Mouse (Mus musculus) neural tube, postnatal 0 days (tissue): Measurements from ENCODE around the gene Gm5478. TPM values are rescaled to one million over a fixed set of nuclear protein-coding genes. Genes with fewer than 3 reads are reported as not detected.

ENCODE experiments used
- microRNA-seq: library from miRNA; unstranded; fragments of <30 nt; microRNA quantifications from one replicate; pipeline ENCODE4, GENCODE M21; 2016
- polyA plus RNA-seq: library from polyadenylated mRNA; unstranded; fragments of >200 nt; fragmentation: Nextera tagmentation; extraction: Ambion mirVana; gene quantifications from 2 replicates; pipeline ENCODE4 v1.2.1, GENCODE M21; 2015

Gene Gm5478
- not detected in 2 replicates for polyA plus RNA-seq

DNA sequence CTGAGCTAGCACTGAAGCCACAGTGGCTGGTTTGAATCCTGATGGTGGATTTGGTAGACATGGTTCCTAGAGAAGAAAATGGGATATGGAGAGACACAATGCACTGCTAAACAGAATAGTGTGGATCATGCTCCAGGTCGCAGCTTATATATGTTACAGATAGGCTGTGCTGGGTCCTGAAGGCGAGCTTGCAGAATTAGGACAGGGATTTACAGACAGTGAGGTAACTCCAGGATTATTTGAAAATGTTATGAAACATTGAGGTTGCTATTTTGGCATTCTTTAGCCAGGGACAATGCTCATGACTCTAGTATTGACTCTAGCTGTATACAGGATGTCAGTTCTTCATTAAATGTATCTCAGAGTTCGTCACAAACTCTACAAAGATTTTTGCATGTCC, at the start of gene Gm5478:
TSS of gene Gm5478 (minus strand) at position 101 of the 400 bp plus-strand sequence.

DNA sequence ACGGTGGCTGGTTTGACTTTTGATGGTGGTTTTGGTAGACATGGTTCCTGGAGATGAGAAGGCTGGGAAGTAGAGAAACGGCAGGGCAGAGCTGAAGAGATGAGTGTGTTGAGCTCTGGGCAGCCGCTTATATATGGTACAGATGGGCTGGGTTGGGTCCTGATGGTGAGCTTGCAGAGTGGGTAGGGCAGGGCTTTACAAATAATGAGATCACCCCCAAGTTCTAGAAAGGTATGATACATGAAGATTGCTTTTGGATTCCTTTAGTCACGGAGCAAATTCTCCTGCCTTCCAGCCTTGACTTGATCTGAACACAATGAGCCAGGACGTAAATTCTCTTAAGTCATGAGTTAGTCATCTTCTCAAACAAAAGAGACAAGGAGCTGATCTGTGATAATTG, 47.0 kb upstream of the Gm5478 start, which contains the start of gene Krt6a:
TSS of gene Krt6a (minus strand) at position 101 of the 400 bp plus-strand sequence.

DNA sequence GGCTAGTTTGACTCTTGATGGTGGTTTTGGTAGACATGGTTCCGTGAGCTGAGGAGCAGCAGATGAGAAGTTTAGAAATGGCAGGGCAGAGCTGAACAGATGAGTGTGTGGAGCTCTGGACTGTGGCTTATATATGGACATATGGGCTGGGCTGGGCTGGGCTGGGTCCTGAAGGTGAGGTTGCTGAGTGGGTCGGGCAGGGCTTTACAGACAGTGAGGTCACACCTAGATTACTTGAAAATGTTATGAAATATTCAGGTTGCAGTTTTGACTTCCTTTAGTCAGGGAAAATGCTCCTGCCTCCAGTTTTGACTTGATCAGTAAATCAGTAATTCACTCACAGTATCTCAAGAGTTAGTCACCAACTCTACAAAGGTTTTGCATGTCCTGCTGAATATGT, 33.0 kb upstream of the Gm5478 start, which contains the start of gene Krt6b:
TSS of gene Krt6b (minus strand) at position 101 of the 400 bp plus-strand sequence.

DNA sequence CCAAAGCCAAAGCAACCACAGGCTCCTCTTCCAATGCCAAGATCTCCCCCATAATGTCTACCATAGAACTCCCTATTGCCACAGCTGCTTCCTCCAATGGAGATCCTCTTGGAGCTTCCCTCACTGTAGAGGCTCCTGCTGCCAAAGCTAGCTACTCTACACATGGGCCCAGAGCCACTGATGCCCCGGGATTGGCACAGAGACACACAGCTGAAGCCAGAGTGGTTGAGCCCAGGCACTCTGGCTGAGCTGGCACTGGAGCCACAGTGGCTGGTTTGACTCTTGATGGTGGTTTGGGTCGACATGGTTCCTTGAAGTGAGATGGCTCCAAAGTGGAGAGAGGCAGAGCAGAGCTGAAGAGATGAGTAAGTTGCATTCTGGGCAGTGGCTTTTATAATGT, 19.3 kb downstream of the Gm5478 start, which contains the start of gene Gm5414:
TSS of gene Gm5414 (minus strand) at position 305 of the 400 bp plus-strand sequence.

Small RNAs within 50 kb of the gene (microRNA-seq; reads per million reads assigned to microRNA genes)
- not detected for gene Gm44342
- not detected for gene Gm44383
- not detected for gene Gm44479

Other genes starting within 250 kb of the Gm5478 start
- gene Krt7, start 236.3 kb downstream of the Gm5478 start, polyA plus RNA-seq = 0.19 and 0.37 TPM in 2 replicates
- gene Krt87, start 208.6 kb downstream of the Gm5478 start, polyA plus RNA-seq = 1.1 and 1.2 TPM in 2 replicates
- not detected in 2 replicates for gene Krt88, start 199.6 kb downstream of the Gm5478 start, polyA plus RNA-seq
- not detected in 2 replicates for gene Krt81, start 183.6 kb downstream of the Gm5478 start, polyA plus RNA-seq
- gene Krt86, start 173.9 kb downstream of the Gm5478 start, polyA plus RNA-seq = 0.13 and 0.14 TPM in 2 replicates
- gene Krt83, start 155.9 kb downstream of the Gm5478 start, polyA plus RNA-seq = not detected in 2 replicates
- gene Gm49425, start 130.1 kb downstream of the Gm5478 start, polyA plus RNA-seq = 0.45 and 0.79 TPM in 2 replicates
- gene Krt84, start 114.6 kb downstream of the Gm5478 start, polyA plus RNA-seq = 0.05 TPM in 1 of 2 replicates, not detected in the other
- not detected in 2 replicates for gene Krt82, start 96.7 kb downstream of the Gm5478 start, polyA plus RNA-seq
- gene Krt90, start 84.4 kb downstream of the Gm5478 start, polyA plus RNA-seq = 0.11 and 0.28 TPM in 2 replicates
- gene Krt75, start 73.5 kb downstream of the Gm5478 start, polyA plus RNA-seq = 0.24 and 0.31 TPM in 2 replicates
- not detected in 2 replicates for gene Gm5414, start 19.2 kb downstream of the Gm5478 start, polyA plus RNA-seq
- not detected in 2 replicates for gene Krt6b, start 32.9 kb upstream of the Gm5478 start, polyA plus RNA-seq
- gene Krt6a, start 46.9 kb upstream of the Gm5478 start, polyA plus RNA-seq = not detected in 2 replicates
- gene Krt5, start 65.5 kb upstream of the Gm5478 start, polyA plus RNA-seq = 0.12 and 0.17 TPM in 2 replicates
- 0.64 and 0.95 TPM in 2 replicates for gene Krt71, start 95.7 kb upstream of the Gm5478 start, polyA plus RNA-seq
- not detected in 2 replicates for gene Krt72, start 139.1 kb upstream of the Gm5478 start, polyA plus RNA-seq
- 0.37 and 0.65 TPM in 2 replicates for gene Krt73, start 155.0 kb upstream of the Gm5478 start, polyA plus RNA-seq
- gene Krt2, start 170.8 kb upstream of the Gm5478 start, polyA plus RNA-seq = 0.12 and 0.17 TPM in 2 replicates
- gene Krt1, start 203.4 kb upstream of the Gm5478 start, polyA plus RNA-seq = 20.8 and 23.0 TPM in 2 replicates
- gene Krt77, start 222.3 kb upstream of the Gm5478 start, polyA plus RNA-seq = 0.47 and 0.89 TPM in 2 replicates
- gene Krt76, start 245.5 kb upstream of the Gm5478 start, polyA plus RNA-seq = not detected in 2 replicates